Mouse (Mus musculus) left cerebral cortex, postnatal 4 days (tissue): ENCODE measurements around the gene Ipo7. TPM values are rescaled to one million over a fixed set of nuclear protein-coding genes. Genes with fewer than 3 reads are reported as not detected.
A peak's percentile ranks its signal among the peaks of the same experiment; 100 is the strongest.
"Not testable (repeated sequence)": the region's sequence is repeated elsewhere in the genome, so short reads cannot be mapped to it uniquely, and the experiment has no call there.

ENCODE experiments used
- DNase-seq: peaks from one replicate; pipeline ENCODE4 v3.0.0-alpha.2; 2022
- intact Hi-C: fragments of 180-260 bp; cut with DNase I; formaldehyde crosslinking; loops from one replicate; pipeline ENCODE4 v1.15.1; 2025
- total RNA-seq, 2 experiments: library from RNA; stranded (reverse); gene quantifications; 2 replicates each; pipeline ENCODE4 v1.2.3; 2021

Gene Ipo7
- total RNA-seq, 2 experiments from 2014 or later = 97.1 to 104 TPM

DNA sequence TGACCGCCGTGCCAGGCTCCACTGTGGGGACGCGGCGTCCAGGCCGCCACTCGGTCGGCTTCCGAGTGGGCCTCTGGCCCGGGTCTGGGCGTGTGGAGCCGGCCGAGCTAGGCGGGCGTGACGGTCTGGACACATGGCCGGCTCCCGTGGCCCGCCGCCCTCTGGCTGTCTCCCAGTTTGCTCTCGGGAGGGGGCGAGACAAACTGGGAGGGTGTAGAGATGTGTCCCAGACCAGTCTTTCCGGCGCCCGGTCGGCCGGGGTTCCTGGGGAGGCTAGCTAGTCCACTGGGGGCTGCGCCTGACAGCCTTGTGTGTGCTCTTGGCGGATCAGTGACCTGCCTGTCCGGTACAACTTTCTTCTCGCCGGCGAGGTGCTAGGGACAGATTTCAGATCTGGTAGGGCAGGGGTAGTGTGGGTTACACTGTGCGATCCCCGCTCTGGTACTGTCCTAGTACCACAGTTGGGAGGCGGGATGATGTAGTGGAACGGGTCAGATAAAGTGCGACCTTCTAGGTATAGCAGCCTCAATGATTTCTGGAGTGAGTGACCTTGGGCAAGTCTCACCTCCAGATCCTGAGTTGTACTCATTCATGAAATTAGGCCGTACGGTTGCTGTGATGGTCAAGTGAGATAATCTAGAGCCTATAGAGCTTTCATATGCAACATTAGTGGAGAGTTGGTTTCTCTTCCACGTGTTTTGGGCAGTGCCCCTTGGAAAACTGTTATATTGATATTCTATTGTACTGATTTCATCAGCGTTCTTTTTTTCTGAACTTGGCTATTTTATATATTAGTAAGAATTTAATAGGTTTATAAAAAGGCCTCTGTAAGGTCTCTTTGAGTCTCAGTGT, 783 bp downstream of the Ipo7 start:
- intact Hi-C loops = no loop called here
- peak; percentile 58 for DNase-seq

DNA sequence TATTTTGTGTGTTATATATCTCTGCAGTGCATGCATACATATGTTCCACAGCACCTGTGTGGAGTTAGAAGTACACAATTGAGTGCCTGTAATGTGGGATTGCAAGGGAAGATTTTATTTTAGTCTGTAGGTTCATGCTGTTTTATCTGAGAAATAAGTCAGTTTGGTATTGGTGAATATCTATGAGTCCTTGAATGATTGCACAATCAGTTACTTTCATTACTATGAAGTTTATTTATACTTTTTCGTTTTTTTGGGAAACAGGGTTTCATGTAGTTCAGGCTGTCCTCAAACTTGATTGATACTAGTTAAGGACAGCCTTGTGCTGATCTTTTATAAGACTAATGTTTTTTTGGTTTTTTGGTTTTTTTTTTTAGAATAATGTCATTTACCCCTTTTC, 5.5 kb downstream of the Ipo7 start:
- DNase-seq = no peak
- intact Hi-C loops = no loop called here

DNA sequence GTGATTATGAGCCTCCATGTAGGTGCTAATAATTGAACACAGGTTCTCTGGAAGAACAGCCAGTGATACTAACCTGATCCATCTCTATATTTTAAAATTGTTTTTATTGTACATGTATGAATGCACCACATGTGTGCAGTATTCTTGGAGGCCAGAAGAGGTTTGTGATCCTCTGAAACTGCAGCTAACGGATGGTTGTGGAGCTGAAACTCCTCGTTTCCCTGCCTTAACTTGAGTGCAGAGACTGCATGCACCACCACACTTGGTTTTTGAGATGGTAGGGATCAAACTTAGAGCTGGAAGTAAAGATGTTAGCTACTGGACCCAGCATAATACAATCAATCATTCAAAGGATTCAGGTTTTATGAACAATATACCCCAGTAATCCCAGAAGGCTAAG, 8.5 kb downstream of the Ipo7 start:
- no peak for DNase-seq
- intact Hi-C loops = no loop called here

DNA sequence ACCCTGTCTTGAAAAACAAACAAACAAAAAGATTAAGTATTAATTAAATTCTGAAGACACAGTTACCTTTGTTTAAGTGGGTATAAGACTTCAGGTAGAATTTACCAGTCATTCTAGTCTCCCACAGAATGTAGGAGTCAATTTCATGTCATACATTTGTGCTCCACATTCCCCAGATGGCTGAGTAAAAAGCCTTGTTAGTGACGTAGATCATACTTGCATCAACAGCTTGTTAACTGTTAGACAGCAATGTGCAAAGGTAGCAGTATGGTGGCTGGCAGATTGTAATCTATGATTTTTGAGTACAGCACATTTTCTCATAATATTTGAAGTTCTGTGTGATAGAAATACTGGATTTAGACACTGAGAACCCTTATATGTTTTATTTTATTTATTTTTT, 10.8 kb downstream of the Ipo7 start:
- intact Hi-C loops = no loop called here
- DNase-seq = no peak

DNA sequence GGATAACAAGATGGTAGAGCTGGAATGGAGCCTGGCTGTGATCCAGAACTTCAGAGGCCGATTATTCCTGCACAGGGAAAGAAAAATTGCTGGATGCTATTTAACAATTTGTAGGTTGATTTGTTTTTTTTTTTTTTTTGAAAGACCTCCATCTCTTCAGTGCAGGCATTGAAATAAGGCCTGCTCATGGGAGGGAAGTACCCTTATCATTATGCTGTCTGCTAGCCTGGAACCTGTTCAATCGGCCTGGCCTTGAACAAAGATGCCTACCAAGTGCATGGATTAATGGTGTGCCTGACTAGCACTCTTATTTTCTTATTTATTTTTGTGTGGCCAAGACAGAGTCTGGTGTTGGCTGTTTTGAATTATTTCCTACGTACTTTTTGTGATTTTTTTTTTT, 12.3 kb downstream of the Ipo7 start:
- DNase-seq = no peak
- intact Hi-C loops = no loop called here

DNA sequence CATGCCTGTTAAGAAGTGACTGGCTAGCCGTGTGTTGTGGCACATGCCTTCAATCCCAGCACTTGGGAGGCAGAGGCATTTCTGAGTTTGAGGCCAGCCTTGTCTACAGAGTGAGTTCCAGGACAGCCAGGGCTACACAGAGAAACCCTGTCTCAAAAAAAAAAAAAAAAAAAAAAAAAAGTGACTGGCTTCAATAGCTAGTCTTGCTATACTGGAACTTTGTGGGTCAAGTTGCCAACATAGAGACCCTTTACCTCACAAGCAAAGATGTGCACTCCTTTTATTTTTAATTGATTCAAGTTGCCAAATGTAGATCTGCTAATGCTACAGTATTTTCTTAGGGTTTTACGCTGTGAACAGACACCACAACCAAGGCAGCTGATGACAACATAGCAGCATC, 39.6 kb downstream of the Ipo7 start:
- intact Hi-C loops = loop anchor here (10.0 kb wide), 2 partner anchors 153 to 313 kb away; no protein-coding TSS in a partner anchor
- DNase-seq = not testable (repeated sequence)

DNA sequence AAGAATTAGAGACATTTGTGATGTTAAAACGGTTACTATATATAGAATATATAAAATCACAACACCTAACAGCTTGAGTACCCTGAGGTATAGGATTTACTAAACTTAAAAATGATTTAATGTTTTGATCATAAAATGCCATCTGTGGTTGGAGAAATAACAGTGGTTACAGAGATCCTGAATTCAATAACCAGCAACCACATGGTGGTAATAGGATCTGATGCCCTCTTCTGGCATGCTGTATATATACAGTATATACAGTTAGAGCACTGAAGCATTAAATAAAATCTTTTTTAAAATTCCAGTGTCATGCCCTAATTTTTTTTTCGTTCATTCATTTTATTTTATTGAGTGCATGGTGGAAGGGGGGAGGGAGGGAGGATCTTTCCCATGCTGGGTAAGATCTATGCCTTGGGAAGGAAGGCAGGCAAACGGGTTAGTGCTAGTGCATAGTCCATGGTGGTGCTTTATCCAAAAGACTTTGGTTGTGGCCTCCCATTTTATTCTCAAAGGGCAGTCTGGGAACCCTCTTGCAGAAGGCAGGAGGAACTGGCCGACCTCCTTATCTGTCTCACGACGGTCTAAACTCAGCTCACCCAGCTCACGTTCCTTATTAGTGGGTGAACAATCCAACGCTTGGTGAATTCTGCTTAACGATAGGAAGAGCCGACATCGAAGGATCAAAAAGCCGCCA, 41.2 kb downstream of the Ipo7 start:
- DNase-seq = no peak
- intact Hi-C loops = loop anchor here (10.0 kb wide), 2 partner anchors 154 to 314 kb away; no protein-coding TSS in a partner anchor

DNA sequence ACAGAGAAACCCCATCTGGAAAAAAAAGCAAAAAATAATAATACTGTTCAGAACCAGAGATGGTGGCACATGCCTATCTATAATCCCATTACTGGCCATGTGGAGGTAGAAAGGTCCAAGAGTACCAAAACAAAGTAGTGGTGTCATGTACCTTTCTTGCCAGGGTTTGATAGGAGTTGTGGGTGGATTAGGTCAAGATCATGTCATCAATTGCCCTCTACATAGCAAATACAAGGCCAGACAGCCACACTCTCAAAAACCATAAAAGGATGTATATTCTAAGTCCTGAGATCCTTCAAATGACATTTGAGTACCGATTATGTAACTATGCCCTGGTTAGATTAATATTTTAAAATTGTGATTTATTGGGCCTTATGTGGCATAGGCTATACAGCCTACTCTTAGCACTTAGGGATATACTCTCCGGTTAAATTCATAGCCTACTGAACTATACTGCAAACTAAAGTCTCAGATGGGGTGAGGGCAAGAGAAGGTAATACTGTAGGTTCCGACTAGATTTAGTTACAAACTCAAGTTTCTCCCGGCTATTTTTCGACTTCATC, 42.1 kb downstream of the Ipo7 start:
- no peak for DNase-seq
- intact Hi-C loops = no loop called here

DNA sequence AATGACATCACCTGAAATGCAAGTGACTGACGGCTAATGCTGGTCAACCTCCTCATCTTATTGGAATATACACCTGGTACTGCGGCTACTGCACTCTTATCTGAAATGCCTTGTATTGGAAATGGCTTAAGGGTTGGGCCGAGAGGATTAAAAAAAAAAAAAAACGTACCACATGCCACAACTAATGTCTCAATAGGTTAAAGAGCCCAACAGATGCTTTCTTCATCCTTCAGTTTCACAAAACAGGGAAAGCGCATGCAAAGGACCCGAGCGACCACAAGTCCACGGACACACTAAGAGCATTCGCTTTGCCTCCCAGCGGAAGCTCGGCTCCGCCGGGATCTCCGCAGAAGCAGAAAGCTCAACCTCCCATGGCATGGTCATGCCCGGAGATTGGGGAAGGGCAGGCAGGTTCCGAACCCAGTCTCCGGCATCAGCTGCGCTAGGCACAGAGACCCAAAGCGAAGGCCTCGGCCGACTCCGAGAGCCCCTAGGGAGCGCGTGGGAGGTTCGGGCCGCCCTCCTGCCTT, 42.7 kb downstream of the Ipo7 start:
- intact Hi-C loops = no loop called here

DNA sequence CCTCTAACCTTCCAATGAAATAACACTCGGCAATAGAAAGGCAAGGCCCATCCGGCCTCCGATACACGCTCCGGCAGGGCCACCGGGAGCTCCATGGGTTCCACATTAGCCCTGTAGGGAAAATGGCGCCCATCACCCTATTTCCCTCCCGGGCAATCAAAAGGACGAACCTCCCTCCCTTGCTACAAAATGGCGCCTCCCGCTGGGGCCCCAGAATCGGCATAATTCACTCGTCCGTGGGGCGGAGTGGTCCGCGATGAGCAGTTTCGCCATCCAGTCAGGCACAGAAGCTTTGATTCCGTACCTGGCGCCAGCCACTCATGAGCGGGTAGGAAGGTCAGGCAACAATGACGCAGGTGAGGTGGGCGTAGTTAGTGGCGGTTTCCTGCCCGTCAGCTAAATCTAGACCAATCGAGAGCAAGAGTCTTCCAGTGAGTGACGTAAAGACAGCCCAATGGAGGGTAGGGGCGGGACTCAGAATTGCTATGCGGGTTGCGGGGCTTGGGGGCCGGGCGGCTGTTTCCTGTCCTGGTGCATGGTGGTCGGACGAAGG, 43.2 kb downstream of the Ipo7 start, which contains the start of gene Zfp143:
Gene Zfp143, plus strand, starts transcription at position 19 of the 553 bp plus-strand sequence.
- peak; percentile 100 for DNase-seq
- intact Hi-C loops = no loop called here

More for the DNA sequence above, 42.7 kb downstream of the Ipo7 start:
- DNase-seq = no peak

DNA sequence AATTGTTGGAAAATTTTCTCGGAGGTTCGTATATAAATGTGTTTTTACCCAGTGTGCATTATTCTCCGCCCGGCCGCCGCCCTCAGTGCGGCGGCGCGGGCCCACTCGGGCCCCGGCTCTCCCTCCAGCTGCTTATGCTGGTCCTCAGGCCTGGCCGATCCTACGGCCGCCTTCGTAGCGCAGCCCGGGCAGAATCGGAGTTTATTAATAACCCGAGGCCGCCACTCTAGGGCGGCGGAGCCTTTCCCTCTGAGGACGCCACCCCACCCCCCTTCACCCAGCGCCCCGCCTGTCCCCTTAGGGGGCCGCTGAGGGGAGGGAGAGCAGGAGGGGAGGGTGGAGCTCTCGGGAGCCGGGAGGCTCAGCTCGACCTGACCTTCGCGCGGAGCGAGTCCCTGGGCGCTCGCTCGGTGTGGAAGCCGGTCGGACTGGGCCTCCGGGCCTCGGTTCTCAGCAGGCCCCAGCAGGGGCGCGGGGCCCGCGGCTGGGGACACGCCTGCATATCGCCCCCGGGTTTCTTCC, 43.7 kb downstream of the Ipo7 start:
- intact Hi-C loops = no loop called here
- peak; percentile 87 for DNase-seq

DNA sequence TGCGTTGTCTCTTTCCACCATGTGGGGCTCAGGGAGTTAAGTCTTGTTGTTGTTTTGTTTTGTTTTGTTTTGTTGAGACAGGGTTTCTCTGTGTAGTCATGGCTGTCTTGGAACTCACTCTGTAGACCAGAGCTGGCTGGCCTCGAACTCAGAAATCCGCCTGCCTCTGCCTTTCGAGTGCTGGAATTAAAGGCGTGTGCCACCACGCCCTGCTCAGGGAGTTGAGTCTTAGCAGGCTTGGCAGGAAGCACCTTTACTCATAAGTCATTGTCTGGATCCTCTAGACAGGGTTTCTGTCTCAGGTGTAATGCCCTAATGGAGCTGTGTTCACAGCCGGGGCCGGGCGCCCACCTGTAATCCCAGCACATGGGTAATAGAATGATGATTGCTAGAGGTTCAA, 45.7 kb downstream of the Ipo7 start:
- intact Hi-C loops = no loop called here
- no peak for DNase-seq

DNA sequence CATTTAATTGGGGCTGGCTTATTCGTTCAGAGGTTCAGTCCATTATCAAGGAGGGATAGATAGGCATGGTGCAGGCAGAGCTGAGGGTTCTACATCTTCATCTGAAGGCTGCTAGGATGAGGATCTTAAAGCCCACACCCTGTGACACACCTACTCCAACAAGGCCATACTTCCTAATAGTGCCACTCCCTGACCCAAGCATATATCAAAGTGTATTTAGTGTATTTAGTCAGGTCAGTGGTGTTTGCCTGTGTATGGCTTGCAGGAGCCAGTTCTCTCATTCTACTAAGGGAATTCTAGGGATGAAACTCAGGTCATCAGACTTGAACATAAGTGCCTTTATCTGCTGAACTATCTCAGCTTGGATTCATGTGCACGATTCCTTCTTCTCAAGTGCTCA, 51.0 kb downstream of the Ipo7 start:
- intact Hi-C loops = no loop called here

DNA sequence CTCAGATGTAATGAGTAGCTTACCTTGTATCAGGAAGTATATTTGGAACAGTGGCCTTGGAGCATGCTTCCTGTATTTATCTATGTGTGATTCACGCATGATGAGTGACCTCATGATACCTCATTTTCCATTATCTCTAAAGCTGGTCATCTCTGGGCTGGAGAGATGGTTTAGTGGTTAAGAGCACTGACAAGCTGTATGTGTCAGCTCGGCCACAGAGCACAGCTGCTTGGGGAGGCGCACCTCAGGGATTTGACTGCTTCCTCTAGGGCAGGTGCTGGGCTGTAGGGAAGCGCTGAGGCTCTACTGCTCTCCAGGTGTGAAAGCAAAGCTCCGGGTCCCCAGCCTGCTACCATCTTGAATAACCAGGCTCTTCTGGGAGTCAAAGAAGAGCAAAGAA, 60.1 kb downstream of the Ipo7 start:
- no peak for DNase-seq
- intact Hi-C loops = no loop called here

More for the DNA sequence above, 51.0 kb downstream of the Ipo7 start:
- DNase-seq = no peak

DNA sequence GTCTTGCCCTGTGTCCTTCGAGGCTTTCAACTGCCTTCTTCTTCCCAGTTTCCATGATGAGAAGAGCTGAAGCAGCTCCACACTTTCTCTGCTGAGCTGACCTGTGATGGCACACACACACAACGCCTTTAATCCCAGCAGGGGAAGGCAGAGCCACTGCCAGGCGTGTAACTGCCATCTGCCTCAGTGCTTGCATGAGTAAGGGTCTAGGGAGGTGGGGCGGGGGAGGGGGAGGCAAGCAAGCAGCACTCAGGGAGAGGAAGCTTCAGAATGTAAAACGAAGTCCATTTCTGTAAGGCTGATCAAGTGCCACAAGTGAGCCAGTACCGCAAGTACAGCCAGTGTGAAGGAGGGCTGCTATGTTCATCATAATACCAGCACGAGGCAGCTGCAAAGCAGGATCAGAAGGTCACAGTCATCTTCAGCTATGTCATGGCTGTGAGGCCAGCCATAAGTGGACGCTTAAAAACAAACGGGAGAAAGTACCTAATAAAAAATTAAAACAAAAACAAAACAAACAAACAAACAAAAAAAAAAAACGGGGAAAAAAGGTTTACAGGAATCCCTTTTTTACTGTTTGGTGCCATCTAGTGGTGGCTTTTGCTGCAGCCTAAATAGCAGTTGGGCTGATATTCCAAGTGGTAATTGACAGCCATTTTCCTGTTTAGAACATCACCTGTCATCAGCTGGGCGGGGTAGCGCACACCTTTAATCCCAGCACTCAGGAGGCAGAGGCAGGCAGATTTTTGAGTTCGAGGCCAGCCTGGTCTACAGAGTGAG, 65.5 kb downstream of the Ipo7 start:
- intact Hi-C loops = no loop called here
- peak; percentile 62 for DNase-seq

DNA sequence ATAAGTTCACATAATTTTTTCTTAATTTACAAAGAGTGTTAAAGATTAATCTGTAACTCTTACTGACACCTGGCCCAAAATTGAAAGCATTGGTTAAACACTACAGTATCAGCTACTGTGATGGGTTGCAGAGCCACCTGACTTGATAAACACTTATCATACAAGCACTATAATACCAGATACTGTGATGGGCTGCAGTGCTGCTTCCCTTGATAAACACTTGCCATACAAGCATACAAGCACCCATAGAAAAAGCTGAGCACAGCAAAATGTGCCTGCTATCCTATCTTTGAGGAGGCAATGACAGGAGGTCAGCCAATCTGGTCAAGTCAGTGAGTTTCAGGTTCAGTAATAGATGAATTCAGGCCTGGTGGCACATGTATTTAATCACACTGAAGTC, 67.1 kb downstream of the Ipo7 start:
- DNase-seq = no peak
- intact Hi-C loops = no loop called here

DNA sequence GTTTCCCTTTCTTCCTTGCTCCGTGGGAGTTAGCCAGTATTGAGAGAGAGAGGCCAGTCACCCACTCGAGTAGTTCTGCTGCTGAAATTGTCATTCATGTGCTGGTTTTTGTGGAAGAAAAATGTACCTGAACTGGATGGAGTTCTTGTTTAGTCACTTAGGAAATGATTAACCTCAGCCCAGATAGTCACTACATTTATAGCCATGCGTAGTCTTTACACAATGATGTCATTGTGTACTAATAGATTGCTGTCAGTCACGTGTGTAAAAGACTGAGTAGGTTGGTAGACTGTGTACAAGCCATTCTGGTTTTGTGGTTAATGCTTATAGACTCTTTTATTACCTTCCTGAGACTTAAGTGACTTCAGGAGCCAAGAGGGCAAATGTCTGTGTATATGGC, 69.8 kb downstream of the Ipo7 start:
- intact Hi-C loops = no loop called here
- DNase-seq = no peak

DNA sequence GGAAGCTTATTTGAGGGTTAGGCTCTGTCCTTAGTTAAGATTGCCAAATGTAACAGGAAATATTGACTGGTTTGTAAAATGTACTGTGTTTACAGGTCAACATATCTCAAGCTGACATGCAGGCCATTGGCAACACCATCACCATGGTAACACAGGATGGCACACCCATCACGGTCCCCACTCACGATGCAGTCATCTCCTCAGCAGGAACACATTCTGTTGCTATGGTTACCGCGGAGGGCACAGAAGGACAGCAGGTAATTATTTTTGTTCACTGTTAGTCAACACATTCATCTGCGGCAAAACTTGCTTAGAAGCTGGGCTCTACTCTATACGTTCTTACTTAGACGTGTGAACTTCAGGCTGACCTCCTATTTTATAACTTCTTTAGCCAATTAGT, 73.6 kb downstream of the Ipo7 start:
- peak; percentile 37 for DNase-seq
- intact Hi-C loops = no loop called here

DNA sequence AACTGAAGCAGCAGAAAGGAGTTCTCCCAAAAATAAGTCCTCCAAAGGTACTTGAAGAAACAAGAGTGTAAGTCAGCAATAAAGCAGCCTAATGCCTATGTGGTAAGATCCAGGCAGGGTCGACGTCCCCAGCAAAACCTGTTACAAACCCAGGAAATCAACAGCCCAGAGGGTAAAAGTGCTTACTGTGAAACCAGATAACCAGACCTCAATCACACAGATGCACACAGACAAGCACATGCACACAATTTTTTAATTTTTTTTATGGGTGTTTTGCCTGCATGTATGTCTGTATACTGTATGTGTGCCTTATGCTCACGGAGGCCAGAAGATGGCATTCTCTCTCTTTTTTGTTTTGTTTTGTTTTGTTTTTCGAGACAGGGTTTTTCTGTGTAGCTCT, 78.3 kb downstream of the Ipo7 start:
- intact Hi-C loops = no loop called here
- no peak for DNase-seq
